Mouse (Mus musculus) ES-Bruce4 (cell line): ENCODE data around the gene Hhipl1. TPM values are rescaled to one million over a fixed set of nuclear protein-coding genes. Genes with fewer than 3 reads are reported as not detected.

Experiments used
- H3K27ac ChIP-seq: 2 replicates; pipeline ENCODE4 v1.5.1; 2012; ENCODE audit warnings: low read length, inconsistent platforms; ENCODE audit not compliant: insufficient read depth
- H3K27me3 ChIP-seq: 2 replicates; pipeline ENCODE4 v1.6.1; 2012; ENCODE audit warnings: mild to moderate bottlenecking, low read length, inconsistent platforms; ENCODE audit not compliant: control insufficient read depth, poor library complexity, insufficient read depth, severe bottlenecking
- H3K36me3 ChIP-seq: 2 replicates; pipeline ENCODE4 v1.6.1; 2012; ENCODE audit warnings: inconsistent platforms, mild to moderate bottlenecking, low read length, moderate library complexity; ENCODE audit not compliant: control insufficient read depth, poor library complexity, insufficient read depth, severe bottlenecking
- H3K4me1 ChIP-seq: one replicate; pipeline ENCODE4 v1.8.1; 2011; ENCODE audit warnings: low read length; ENCODE audit not compliant: control insufficient read depth, insufficient read depth
- H3K4me3 ChIP-seq: 2 replicates; pipeline ENCODE4 v1.5.1; 2011; ENCODE audit warnings: low read depth, mild to moderate bottlenecking, low read length
- H3K9ac ChIP-seq: 2 replicates; pipeline ENCODE4 v1.6.1; 2012; ENCODE audit warnings: low read depth, mild to moderate bottlenecking, inconsistent platforms; ENCODE audit not compliant: poor library complexity, severe bottlenecking
- H3K9me3 ChIP-seq: replicated peaks from 2 replicates; pipeline ENCODE4 v1.6.1; 2012; ENCODE audit warnings: mild to moderate bottlenecking, low read length, inconsistent platforms; ENCODE audit not compliant: control insufficient read depth, poor library complexity, insufficient read depth, severe bottlenecking
- CTCF ChIP-seq: IDR thresholded peaks from one replicate; pipeline ENCODE4 v1.8.1; 2011; ENCODE audit warnings: low read depth, low read length
- EP300 ChIP-seq: IDR thresholded peaks from 2 replicates; pipeline ENCODE4 v1.6.1; 2011; ENCODE audit warnings: low read depth, low read length; ENCODE audit not compliant: insufficient read depth
- POLR2A ChIP-seq: IDR thresholded peaks from one replicate; pipeline ENCODE4 v1.8.1; 2011; ENCODE audit warnings: low read length; ENCODE audit not compliant: insufficient read depth
- polyA plus RNA-seq: library from polyadenylated mRNA; stranded (reverse); fragments of >200 nt; gene quantifications from 2 replicates; pipeline ENCODE4 v1.2.4, GENCODE M21; 2011; ENCODE audit warnings: low read depth; ENCODE audit not compliant: missing spikeins, insufficient read depth, insufficient read length

The Hhipl1 gene
- polyA plus RNA-seq, 1 experiment, result 1.1 TPM

- Histone ChIP-seq H3K27ac (no peak overlapping the region), H3K9ac (peak overlapping the region; percentile 77), H3K9me3 (no peaks in the 10 kb centered on the region), H3K36me3 (no peaks in the 10 kb centered on the region; the same call in none of the 2 replicates), H3K27me3 (no peaks in the 10 kb centered on the region), H3K4me1 (peaks cover 7% of the 10 kb centered on the region), H3K4me3 (peak overlapping the region; percentile 88)
- TF ChIP-seq POLR2A, result peak; percentile 53
- no peak for TF ChIP-seq CTCF
- TF ChIP-seq EP300, result 0 out of 2 replicates have a peak, but pooled peaks have one; percentile 36
These were observed 30.6 kb upstream of the Hhipl1 start for GRCm38 (mm10) chr12:108275508-108275890.

- Histone ChIP-seq H3K4me1 (peaks cover 7% of the 10 kb centered on the region), H3K4me3 (peak overlapping the region; percentile 88), H3K27me3 (no peaks in the 10 kb centered on the region), H3K9me3 (no peaks in the 10 kb centered on the region), H3K36me3 (no peaks in the 10 kb centered on the region; the same call in none of the 2 replicates), H3K9ac (peak overlapping the region; percentile 77), H3K27ac (no peak overlapping the region)
- TF ChIP-seq CTCF (no peak), POLR2A (no peak), EP300 (no peak)
These were observed 29.9 kb upstream of the Hhipl1 start for GRCm38 (mm10) chr12:108275920-108276822.

GRCm38 (mm10) chr12:108277341-108277841 is 28.7 kb upstream of the Hhipl1 start:
- no peak overlapping the region for H3K27ac ChIP-seq
- H3K4me1 ChIP-seq, result peaks cover 7% of the 10 kb centered on the region
- H3K27me3 ChIP-seq, result no peaks in the 10 kb centered on the region
- peak overlapping the region; percentile 13 for H3K4me3 ChIP-seq
- no peak overlapping the region for H3K9ac ChIP-seq
- H3K36me3 ChIP-seq, result no peaks in the 10 kb centered on the region
- no peaks in the 10 kb centered on the region for H3K9me3 ChIP-seq
- TF ChIP-seq POLR2A (no peak), EP300 (0 out of 2 replicates have a peak, but pooled peaks have one; percentile 18)

- Histone ChIP-seq H3K27ac (no peak overlapping the region), H3K9ac (no peak overlapping the region), H3K36me3 (no peaks in the 10 kb centered on the region), H3K9me3 (no peaks in the 10 kb centered on the region), H3K4me1 (peaks cover 7% of the 10 kb centered on the region), H3K27me3 (no peaks in the 10 kb centered on the region), H3K4me3 (no peak overlapping the region)
- TF ChIP-seq CTCF, result no peak
- TF ChIP-seq EP300, result no peak
- TF ChIP-seq POLR2A, result no peak
These were observed 27.7 kb upstream of the Hhipl1 start for GRCm38 (mm10) chr12:108278221-108278918.

GRCm38 (mm10) chr12:108284455-108285224 is 21.4 kb upstream of the Hhipl1 start:
- H3K9ac ChIP-seq, result peak overlapping the region; percentile 30; the same call in 1 of the 2 replicates
- peaks cover 2% of the 10 kb centered on the region for H3K4me1 ChIP-seq
- no peak overlapping the region for H3K27ac ChIP-seq
- no peaks in the 10 kb centered on the region for H3K36me3 ChIP-seq
- no peak overlapping the region for H3K4me3 ChIP-seq
- TF ChIP-seq EP300, result no peak
- TF ChIP-seq CTCF, result no peak
- TF ChIP-seq POLR2A, result no peak
- H3K27me3 ChIP-seq, result no peaks in the 10 kb centered on the region
- no peaks in the 10 kb centered on the region for H3K9me3 ChIP-seq
